Mouse (Mus musculus) midbrain, postnatal 0 days (tissue): ENCODE results near the gene Galnt12. TPM values are rescaled to one million over a fixed set of nuclear protein-coding genes. Genes with fewer than 3 reads are reported as not detected.
A peak's percentile ranks its signal among the peaks of the same experiment; 100 is the strongest.

Source experiments
- ATAC-seq: fragments of 200-750 bp; cut with Nextera tagmentation; 2 replicates; pipeline ENCODE4 v1.8.0; 2017; ENCODE audit warnings: moderate number of reproducible peaks, mild to moderate bottlenecking, moderate TSS enrichment, moderate library complexity; ENCODE audit not compliant: low FRiP score
- DNase-seq: peaks from one replicate; pipeline ENCODE4 v3.0.0-alpha.2; 2015; ENCODE audit warnings: low spot score
- H3K27ac ChIP-seq: fragments of 300-500 bp; sonication (generic); 2 replicates; pipeline ENCODE4 v1.5.1; 2014; ENCODE audit warnings: low read depth, mild to moderate bottlenecking, low read length, mixed read lengths
- H3K27me3 ChIP-seq: fragments of 300-500 bp; sonication (generic); 2 replicates; pipeline ENCODE4 v1.6.1; 2014; ENCODE audit warnings: low read length, control low read depth, mixed read lengths; ENCODE audit not compliant: insufficient read depth
- H3K36me3 ChIP-seq: fragments of 300-500 bp; sonication (generic); 2 replicates; pipeline ENCODE4 v1.6.1; 2014; ENCODE audit warnings: low read length, control low read depth, mixed read lengths; ENCODE audit not compliant: insufficient read depth
- H3K4me1 ChIP-seq: fragments of 300-500 bp; sonication (generic); 2 replicates; pipeline ENCODE4 v1.6.1; 2014; ENCODE audit warnings: mild to moderate bottlenecking, control low read depth, antibody characterized with exemption, low read length, mixed read lengths; ENCODE audit not compliant: insufficient read depth
- H3K4me2 ChIP-seq: fragments of 300-500 bp; sonication (generic); 2 replicates; pipeline ENCODE4 v1.6.1; 2014; ENCODE audit warnings: low read depth, mild to moderate bottlenecking, low read length, mixed read lengths; ENCODE audit not compliant: poor library complexity, severe bottlenecking
- H3K4me3 ChIP-seq: fragments of 300-500 bp; sonication (generic); 2 replicates; pipeline ENCODE4 v1.5.1; 2014; ENCODE audit warnings: low read depth, mild to moderate bottlenecking, low read length, moderate library complexity
- H3K9ac ChIP-seq: fragments of 300-500 bp; sonication (generic); replicated peaks from 2 replicates; pipeline ENCODE4 v1.6.1; 2014; ENCODE audit warnings: mild to moderate bottlenecking, low read length, moderate library complexity, mixed read lengths; ENCODE audit not compliant: poor library complexity, severe bottlenecking
- H3K9me3 ChIP-seq: fragments of 300-500 bp; sonication (generic); 2 replicates; pipeline ENCODE4 v1.6.1; 2016; ENCODE audit warnings: low read length, control low read depth
- CTCF ChIP-seq: IDR thresholded peaks from 2 replicates; pipeline ENCODE4 v1.5.1; 2016; ENCODE audit warnings: antibody characterized with exemption, mild to moderate bottlenecking
- WGBS: fragments of 180-500 bp; shearing (Covaris S2); extraction: QIAGEN DNeasy Blood & Tissue Kit; methylation state at CpG from one replicate; pipeline ENCODE4 v1.1.7; 2014; 5-methylcytosine and 5-hydroxymethylcytosine counted together
- polyA plus RNA-seq: library from polyadenylated mRNA; unstranded; fragments of >200 nt; fragmentation: Nextera tagmentation; extraction: Ambion mirVana; gene quantifications from 2 replicates; pipeline ENCODE4 v1.2.1, GENCODE M21; 2015
- total RNA-seq: library from RNA; depleted of rRNA; stranded (reverse); fragments of >200 nt; gene quantifications from 2 replicates; pipeline ENCODE4 v1.2.3, GENCODE M21; 2014; rRNA removed

Gene Galnt12
- total RNA-seq (0.82 and 2.0 TPM in 2 replicates), polyA plus RNA-seq (1.1 and 1.6 TPM in 2 replicates)

- Histone ChIP-seq H3K4me1 (peaks cover 5% of the 10 kb centered on the region; the same call in 1 of the 2 replicates), H3K36me3 (no peaks in the 10 kb centered on the region), H3K4me3 (peak within 1 kb of the TSS; percentile 68), H3K9me3 (no peaks in the 10 kb centered on the region), H3K9ac (peak within 1 kb of the TSS; percentile 68), H3K27ac (no peak within 1 kb of the TSS; the same call in 1 of the 2 replicates), H3K4me2 (peak within 1 kb of the TSS; percentile 99), H3K27me3 (0 out of 2 replicates have a peak, but pooled peaks cover 11% of the 10 kb centered on the region)
- TF ChIP-seq CTCF: no peak
- peak; percentile 37 for DNase-seq
- under 1% methylated on average over 64 of the region's 74 CpGs for WGBS
- peak; percentile 74 for ATAC-seq
Observed at GRCm38 (mm10) chr4:47091493-47092386, at the start of gene Galnt12. Gene Galnt12, plus strand, starts transcription at chr4:47091909.

- H3K36me3 ChIP-seq: peaks cover 34% of the 10 kb centered on the region
- H3K9me3 ChIP-seq: no peaks in the 10 kb centered on the region
- H3K9ac ChIP-seq: no peak overlapping the region
- peak; percentile 34 for DNase-seq
- no peaks in the 10 kb centered on the region for H3K27me3 ChIP-seq
- ATAC-seq: no peak
- 88% methylated on average over 9 of the region's 9 CpGs for WGBS
- H3K4me3 ChIP-seq: no peak overlapping the region
- no peaks in the 10 kb centered on the region for H3K4me1 ChIP-seq
- H3K27ac ChIP-seq: no peak overlapping the region
- TF ChIP-seq CTCF: no peak
- H3K4me2 ChIP-seq: no peak overlapping the region
Observed at GRCm38 (mm10) chr4:47043866-47044265, 47.8 kb upstream of the Galnt12 start.

DNA sequence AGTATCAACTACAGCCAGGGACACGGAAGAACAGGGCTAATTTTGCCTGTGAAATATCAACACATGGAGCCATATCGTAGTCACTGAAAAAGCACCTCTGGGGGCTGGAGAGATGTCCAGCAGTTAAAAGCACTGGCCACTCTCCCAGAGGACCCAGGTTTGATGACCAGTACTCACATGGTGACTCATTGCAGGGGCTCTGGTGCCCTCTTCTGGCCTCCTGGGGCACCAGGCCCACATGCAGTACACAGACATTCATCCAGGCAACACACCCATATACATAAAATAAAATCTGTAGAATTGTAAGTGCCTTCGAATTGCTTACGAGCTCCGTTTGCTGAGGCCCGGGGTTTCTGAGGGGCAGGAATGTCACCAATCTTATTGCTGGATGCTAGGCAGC lies 44.7 kb upstream of the Galnt12 start:
- H3K4me2 ChIP-seq: no peak overlapping the region
- H3K4me1 ChIP-seq: peaks cover 1% of the 10 kb centered on the region; the same call in 1 of the 2 replicates
- peak; percentile 59 for DNase-seq
- no peaks in the 10 kb centered on the region for H3K9me3 ChIP-seq
- H3K27me3 ChIP-seq: no peaks in the 10 kb centered on the region
- peaks cover 12% of the 10 kb centered on the region; the same call in 1 of the 2 replicates for H3K36me3 ChIP-seq
- H3K9ac ChIP-seq: no peak overlapping the region
- 94% methylated on average over 6 of the region's 6 CpGs for WGBS
- H3K4me3 ChIP-seq: no peak overlapping the region
- no peak overlapping the region for H3K27ac ChIP-seq
- ATAC-seq: no peak
- TF ChIP-seq CTCF: peak; percentile 64

GRCm38 (mm10) chr4:47047765-47048164 lies 43.9 kb upstream of the Galnt12 start:
- 76% methylated on average over 4 of the region's 4 CpGs for WGBS
- TF ChIP-seq CTCF: no peak
- peaks cover 12% of the 10 kb centered on the region; the same call in 1 of the 2 replicates for H3K36me3 ChIP-seq
- H3K4me3 ChIP-seq: no peak overlapping the region
- no peak overlapping the region for H3K9ac ChIP-seq
- H3K4me2 ChIP-seq: no peak overlapping the region
- H3K27ac ChIP-seq: no peak overlapping the region
- DNase-seq: no peak
- ATAC-seq: no peak
- peaks cover 2% of the 10 kb centered on the region; the same call in 1 of the 2 replicates for H3K4me1 ChIP-seq
- H3K27me3 ChIP-seq: no peaks in the 10 kb centered on the region
- H3K9me3 ChIP-seq: no peaks in the 10 kb centered on the region

- no peaks in the 10 kb centered on the region for H3K27me3 ChIP-seq
- no peak for DNase-seq
- TF ChIP-seq CTCF: no peak
Observed at GRCm38 (mm10) chr4:47049216-47049615, 42.5 kb upstream of the Galnt12 start.

DNA sequence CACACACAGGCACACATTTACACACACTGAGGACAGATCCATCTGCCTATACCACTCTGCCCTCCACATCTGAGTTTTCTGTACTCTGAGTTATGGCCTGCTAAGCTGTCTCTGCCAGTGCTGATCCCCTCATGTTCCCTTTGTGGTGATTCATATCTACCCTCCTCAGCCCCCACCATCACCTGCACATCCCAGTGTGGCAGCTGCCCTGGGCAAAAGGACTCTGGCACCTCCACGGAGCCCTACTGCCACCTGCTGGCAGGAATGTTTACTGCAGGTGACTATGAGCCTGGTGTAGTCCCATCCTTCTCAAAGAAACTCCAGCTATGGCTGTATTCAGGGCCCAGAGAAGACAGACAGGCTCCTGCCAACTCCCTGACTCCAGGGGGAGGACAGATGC lies 41.5 kb upstream of the Galnt12 start:
- TF ChIP-seq CTCF: peak; percentile 97
- ATAC-seq (0 out of 2 replicates have a peak, but pooled peaks have one; percentile 24), DNase-seq (peak; percentile 70)
- Histone ChIP-seq H3K9me3 (no peaks in the 10 kb centered on the region), H3K36me3 (0 out of 2 replicates have a peak, but pooled peaks cover 1% of the 10 kb centered on the region), H3K4me3 (no peak overlapping the region), H3K9ac (no peak overlapping the region), H3K4me2 (no peak overlapping the region), H3K27me3 (no peaks in the 10 kb centered on the region), H3K27ac (0 out of 2 replicates have a peak overlapping the region, but pooled peaks have one; percentile 3), H3K4me1 (peaks cover 2% of the 10 kb centered on the region; the same call in 1 of the 2 replicates)
- 0% methylated on average over 1 of the region's 1 CpGs for WGBS

More at GRCm38 (mm10) chr4:47049216-47049615, 42.5 kb upstream of the Galnt12 start:
- Histone ChIP-seq H3K4me1 (peaks cover 2% of the 10 kb centered on the region; the same call in 1 of the 2 replicates), H3K36me3 (peaks cover 7% of the 10 kb centered on the region; the same call in 1 of the 2 replicates), H3K9ac (no peak overlapping the region), H3K4me2 (no peak overlapping the region), H3K27ac (no peak overlapping the region), H3K9me3 (no peaks in the 10 kb centered on the region), H3K4me3 (no peak overlapping the region)
- no peak for ATAC-seq
- 90% methylated on average over 16 of the region's 16 CpGs for WGBS
